Mouse (Mus musculus): ENCODE measurements around the gene Eaf2.

GRCm38 (mm10) chr16:36885912-36886311 is 11.1 kb upstream of the Eaf2 start:
- no peak for TF ChIP-seq POLR2A (IDR thresholded peaks at IDR 0.05; ENCODE audit: borderline replicate concordance, insufficient read depth, low read length)
- TF ChIP-seq CTCF (IDR thresholded peaks at IDR 0.05; ENCODE audit: borderline replicate concordance, insufficient read depth, low read depth, low read length), result no peak
